Mouse (Mus musculus) monocyte, adult 2 months (primary cell): ENCODE results near the gene Insm1.

ENCODE experiments used
- DNase-seq, 2 experiments: peaks; one replicate each; pipeline ENCODE4 v3.0.0; 2022; ENCODE audit warnings: low spot score in 2 of 2, low read depth in 1 of 2

Insm1 gene

GRCm38 (mm10) chr2:146223176-146223905 is 1.6 kb downstream of the Insm1 start:
- no peak for DNase-seq

DNA sequence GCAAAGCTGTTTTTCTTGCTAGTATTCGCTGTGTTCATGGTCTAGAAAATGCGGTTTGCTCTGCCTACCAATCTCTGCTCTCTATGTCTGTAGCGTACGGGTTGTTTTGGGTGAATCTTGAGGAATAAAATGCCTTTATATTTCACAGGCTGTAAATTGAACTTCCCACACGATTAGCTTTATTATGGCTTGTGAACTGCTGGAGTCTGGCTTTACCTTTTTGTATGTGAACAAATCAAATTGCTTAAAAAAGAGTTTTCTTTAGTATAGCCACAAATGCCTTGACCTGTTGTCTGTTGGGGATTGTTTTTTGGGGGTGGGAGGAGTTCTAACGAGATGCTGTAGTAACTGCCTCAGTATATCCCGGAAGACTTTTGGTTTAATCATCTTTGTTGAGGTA is 2.4 kb downstream of the Insm1 start:
- no peak for DNase-seq

GRCm38 (mm10) chr2:146225818-146226217 is 4.1 kb downstream of the Insm1 start:
- no peak for DNase-seq

DNA sequence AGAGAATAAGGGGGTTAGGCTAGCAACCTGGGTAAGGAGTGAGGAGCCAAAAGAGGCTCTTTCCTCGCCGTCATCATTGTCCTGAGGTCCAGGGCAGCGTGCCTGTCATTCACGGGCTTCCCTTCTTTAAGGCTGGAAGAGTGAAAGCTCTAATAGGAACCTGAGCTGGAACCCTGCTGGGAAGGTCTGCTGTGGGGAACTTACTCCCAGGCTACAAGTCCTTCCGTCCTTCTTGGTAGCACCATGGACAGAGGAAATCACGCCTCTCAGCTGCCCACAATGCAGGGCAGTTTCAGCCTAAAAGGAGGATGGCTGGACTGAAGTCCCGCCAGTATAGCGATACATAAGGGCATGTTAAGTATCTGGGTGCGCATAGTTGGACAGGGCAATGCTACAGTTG is 4.8 kb downstream of the Insm1 start:
- no peak for DNase-seq

DNA sequence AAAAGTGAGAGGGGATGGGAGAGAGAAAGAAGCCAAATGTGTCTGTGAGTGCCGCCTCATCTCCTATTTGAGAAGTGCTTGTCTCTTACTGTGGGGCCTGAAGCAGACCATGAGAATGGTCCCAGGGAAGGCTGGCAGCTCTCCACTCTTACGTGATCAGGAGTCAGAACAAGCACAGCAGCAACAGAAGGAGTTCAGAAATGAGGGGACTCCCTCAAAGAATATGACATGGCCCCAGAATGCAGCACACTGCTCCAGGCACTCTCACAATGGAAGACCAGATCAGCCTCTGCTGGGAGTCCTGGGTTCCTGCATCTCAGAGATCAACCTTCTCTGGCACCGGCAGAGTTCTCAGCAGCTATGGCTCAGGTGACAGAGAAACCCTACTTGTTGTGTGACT is 5.9 kb downstream of the Insm1 start:
- DNase-seq, result no peak

DNA sequence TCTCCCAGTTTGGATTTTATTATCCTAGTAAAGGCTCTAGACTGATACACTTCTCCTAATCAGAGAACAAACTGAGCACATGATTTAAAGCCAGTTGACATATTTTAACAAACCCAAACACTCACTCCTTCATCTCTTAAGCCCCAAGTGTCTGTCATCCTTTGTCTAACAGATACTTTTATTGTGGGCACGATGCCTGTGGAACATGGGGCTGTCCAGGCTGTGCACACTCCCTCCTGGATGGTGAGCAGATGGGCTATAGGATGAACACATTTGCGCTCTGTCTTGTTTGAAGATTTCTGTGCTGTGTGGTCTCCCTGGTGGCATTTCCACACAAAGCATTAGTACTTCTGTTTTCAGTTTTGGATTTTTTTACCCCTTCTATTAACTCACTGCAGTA is 6.7 kb downstream of the Insm1 start:
- DNase-seq, result no peak

DNA sequence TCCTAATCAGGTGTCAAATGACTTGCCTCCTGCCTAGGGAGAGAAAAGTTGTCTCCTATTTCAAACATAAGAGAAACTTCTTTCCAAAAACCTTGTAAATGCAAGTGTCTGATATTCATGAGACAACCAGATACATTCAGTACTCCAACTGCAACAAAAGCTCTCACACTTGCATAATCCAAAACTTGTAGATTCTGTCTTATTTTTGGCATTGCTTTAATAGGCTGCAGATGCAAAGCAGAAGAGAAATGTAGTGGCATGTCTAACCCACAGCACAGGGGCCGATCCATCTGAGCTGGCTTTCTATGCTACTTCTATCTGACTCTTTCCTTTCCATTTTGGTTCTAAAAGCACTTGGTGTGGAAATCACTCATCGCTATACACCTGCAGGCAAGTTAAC is 9.8 kb downstream of the Insm1 start:
- no peak for DNase-seq

DNA sequence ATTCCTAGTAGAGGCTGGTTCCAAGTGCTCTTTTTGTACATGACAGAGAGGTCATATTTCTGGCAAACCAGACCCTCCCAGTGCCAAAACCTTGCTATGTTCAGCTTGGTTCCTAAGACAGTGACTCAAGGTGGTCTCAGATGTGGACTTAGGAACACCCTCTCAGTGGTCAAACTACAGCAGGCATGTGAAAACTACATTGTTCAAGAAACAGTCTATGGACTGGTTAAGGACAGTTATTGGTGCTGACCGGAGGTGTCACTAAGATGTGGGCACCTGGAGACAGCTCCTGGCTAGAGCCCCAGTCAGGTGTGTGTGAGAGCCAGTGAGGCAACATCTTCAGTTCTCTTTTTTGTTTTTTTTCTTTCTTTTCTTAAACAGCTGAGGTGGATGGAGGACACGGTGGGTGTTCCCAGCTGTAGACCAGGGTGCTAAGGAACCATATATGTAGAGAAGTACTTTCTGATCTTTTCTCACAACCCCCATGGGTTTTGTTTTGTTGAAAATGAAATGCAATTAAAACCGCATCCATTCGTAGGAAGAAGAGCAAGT is 17.6 kb downstream of the Insm1 start:
- DNase-seq, result no peak

DNA sequence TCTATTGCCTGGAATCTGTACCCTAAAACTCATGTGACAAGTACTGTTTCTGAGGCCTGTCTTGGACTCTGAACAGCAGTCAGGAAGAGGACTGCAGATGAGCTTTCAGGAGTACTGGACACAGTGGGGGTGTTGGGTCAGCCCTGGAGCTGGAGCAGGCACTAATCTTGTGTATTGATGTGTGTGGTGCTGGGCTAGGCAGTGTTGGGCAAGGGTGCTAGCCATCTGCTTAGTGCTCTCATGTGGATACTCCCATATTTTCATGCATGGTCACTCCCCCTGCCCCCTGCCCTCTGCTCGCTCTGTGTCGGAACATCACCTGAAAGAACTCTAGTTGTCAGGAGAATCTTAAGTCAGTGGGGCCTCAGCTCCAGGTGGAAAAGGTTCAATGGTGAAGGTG is 22.3 kb downstream of the Insm1 start:
- DNase-seq, result no peak

GRCm38 (mm10) chr2:146245401-146245800 is 23.7 kb downstream of the Insm1 start:
- no peak for DNase-seq

DNA sequence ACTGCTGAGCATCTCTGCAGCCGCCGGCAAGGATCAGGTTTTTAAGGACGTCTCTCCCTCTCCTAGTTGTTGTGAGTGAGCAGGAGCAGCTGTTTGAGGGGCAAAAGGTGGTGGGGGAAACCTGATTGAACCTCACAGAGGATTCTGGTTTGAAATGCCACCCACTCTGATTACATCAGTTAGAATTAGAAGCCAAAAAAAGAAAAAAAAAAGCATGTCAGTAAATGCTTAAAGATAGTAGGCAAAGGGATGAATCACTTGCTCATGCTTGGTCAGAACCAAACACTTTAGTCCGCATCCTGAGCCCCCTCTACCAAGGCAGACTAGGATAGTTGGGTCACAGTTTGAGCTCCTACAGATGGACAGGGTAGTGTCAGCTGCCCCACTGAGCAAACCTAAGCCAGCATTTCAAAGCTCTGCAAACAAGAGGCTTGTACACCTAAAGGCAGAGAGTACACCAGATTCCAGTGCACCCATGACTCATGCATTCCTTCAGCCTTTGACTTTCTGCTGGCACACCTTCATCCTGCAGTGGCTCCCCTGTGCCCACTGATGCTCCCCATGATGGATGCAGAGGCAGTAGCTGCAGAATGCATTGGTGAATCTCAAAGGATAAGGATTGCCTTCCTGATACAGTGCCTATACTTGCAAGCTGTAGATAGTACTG is 24.8 kb downstream of the Insm1 start:
- DNase-seq, result no peak

- no peak for DNase-seq
Observed at GRCm38 (mm10) chr2:146247576-146247975, 25.9 kb downstream of the Insm1 start.

DNA sequence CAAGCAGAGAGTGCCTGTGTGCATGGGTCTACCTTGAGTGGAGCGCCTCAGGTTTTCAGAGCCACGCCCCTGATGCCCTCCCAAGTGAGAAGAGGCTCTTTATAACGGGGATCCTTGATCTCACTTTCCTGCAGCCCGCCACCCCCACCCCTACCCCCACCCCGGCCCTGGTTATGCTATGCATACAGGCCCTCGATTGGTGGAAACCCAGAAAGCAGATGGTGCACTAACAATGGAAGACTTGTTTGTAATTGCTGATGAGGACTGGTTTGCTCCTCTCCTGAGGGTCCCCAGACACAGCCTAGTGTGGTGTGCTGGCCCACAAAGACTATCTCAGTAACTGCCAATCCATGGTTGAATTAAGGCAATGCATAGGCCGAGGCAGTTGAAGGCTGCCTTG is 27.3 kb downstream of the Insm1 start:
- no peak for DNase-seq

DNA sequence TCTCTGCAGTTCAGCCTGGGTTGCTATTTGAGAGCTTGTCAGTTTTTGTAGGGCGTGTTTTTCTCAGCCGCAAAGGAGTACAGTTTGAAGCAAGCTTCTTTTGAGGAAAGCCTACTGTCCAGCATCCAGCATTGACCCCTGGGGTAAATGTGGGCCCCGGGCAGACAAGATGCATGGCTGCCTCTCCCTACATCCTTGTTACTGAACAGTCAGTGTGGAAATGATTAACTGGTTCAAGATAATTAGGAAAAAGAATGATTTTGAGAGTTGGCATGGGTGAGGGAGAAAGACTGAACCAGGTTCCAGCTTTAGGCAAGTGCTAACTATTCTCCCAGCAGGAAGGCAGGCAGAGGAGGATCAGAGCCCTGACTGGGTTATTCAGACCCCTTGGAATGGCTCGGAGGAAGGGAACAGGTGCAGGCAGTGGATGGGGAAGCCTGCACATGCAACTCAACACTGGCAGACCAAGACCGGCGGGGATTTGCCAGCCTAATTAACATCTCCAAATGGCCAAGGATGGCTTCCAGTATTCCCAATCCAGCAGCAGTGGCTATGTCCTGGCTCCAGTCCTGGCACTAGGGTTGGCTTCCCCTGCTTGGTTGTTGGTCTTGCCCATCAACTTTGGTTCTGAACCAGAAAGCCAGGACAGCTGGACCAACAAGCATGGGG is 28.6 kb downstream of the Insm1 start:
- DNase-seq, result no peak

GRCm38 (mm10) chr2:146254387-146254786 is 32.7 kb downstream of the Insm1 start:
- no peak for DNase-seq

DNA sequence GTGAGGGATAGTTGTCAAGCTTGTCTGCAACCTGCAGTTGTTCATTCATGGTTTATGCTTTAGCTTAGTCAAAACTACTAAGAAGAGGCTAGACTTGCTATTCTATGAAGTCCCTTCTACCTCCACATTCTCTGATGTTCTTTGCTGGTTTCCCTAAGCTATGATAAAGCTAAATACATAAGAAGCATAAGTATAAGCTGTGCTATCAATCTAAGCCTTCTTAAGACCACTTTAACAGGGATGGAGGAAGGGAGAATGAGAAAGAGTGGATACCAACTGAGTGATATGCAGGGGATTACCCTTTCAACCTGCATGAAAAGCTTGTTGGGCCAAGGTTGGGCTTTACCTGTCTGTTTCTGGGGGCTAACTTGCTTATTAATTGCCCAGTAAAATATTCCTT is 33.9 kb downstream of the Insm1 start:
- DNase-seq, result no peak

GRCm38 (mm10) chr2:146256321-146256875 is 34.7 kb downstream of the Insm1 start:
- DNase-seq, result no peak

GRCm38 (mm10) chr2:146257037-146257436 is 35.3 kb downstream of the Insm1 start:
- no peak for DNase-seq

GRCm38 (mm10) chr2:146257609-146258008 is 35.9 kb downstream of the Insm1 start:
- no peak for DNase-seq

GRCm38 (mm10) chr2:146258736-146259469 is 37.2 kb downstream of the Insm1 start:
- DNase-seq, result no peak
